Mouse (Mus musculus) liver, embryonic 14.5 days (tissue): ENCODE results near the gene Esrrg.

ENCODE experiments used
- CTCF ChIP-seq: IDR thresholded peaks from 2 replicates; pipeline ENCODE4 v1.5.1; 2016; ENCODE audit warnings: antibody characterized with exemption, low read depth, control low read depth
- EP300 ChIP-seq: IDR thresholded peaks from 2 replicates; pipeline ENCODE4 v1.6.1; 2016; ENCODE audit warnings: antibody characterized with exemption, low read depth

DNA sequence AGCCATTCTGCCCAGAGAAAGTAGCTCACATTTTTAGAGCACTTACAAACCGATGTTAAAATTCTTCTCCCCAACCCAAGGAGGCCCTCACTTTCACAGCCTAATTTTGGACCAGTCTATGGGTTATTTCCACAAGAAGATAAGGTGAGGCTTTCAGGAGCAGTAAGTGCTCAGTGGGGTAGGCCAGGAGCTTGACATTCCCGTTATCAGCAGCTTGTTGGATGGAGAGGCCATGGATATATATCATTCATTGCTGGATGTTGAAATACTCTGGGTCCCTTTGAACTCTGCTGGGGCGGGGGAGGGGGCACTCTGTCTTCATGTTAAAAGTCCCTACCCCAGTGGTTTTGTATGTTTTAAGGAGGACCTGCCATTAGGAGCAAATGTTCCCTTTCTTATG, 494.6 kb downstream of the Esrrg start:
- TF ChIP-seq EP300 = no peak
- TF ChIP-seq CTCF = no peak
